12 mouse cellular contexts compared by ENCODE assay signal in genomic region chr17:28452889-28453288, GRCm38 (mm10).
DNase-seq lines count a peak whose midpoint lies in the region; ATAC-seq and TF ChIP-seq lines count a peak whose summit lies in the region.
"Had no signal": no experiment of that assay in that cellular context is flagged by ENCODE, and none has a peak within 500 bp of the region (broad histone marks: within the 10 kb centered on the region; RNA-seq: fewer than 3 reads in every experiment).

No protein-coding gene starts in this region.

- no peak for ATAC-seq in hindbrain, embryonic 13.5 days (ENCODE audit: low FRiP score)
- no peak for ATAC-seq in limb, embryonic 14.5 days (ENCODE audit: low FRiP score, low read depth)

- WGBS in hindbrain, embryonic 13.5 days = 73% methylated on average over 6 of the region's 6 CpGs
- WGBS in limb, embryonic 14.5 days = 48% methylated on average over 6 of the region's 6 CpGs

- H3K4me1 ChIP-seq in hindbrain, embryonic 13.5 days (replicated peaks) = peaks cover 9% of the 10 kb centered on the region; the same call in 1 of the 2 replicates
- peaks cover 9% of the 10 kb centered on the region for H3K4me1 ChIP-seq in limb, embryonic 14.5 days (ENCODE audit: control insufficient read depth, insufficient read depth, low read length)

- H3K4me2 ChIP-seq in hindbrain, embryonic 13.5 days = no peak overlapping the region
- no peak overlapping the region for H3K4me2 ChIP-seq in limb, embryonic 14.5 days (replicated peaks; ENCODE audit: low read depth, low read length, severe bottlenecking)
- H3K4me2 ChIP-seq: liver, embryonic 13.5 days had no signal

- no peaks in the 10 kb centered on the region for H3K36me3 ChIP-seq in hindbrain, embryonic 13.5 days
- H3K36me3 ChIP-seq in limb, embryonic 14.5 days (ENCODE audit: control insufficient read depth, insufficient read depth, low read length) = no peaks in the 10 kb centered on the region
- H3K36me3 ChIP-seq: liver, embryonic 13.5 days had no signal

- H3K9me3 ChIP-seq in hindbrain, embryonic 13.5 days = no peaks in the 10 kb centered on the region
- H3K9me3 ChIP-seq in limb, embryonic 14.5 days (ENCODE audit: control insufficient read depth, low read length) = no peaks in the 10 kb centered on the region
- H3K9me3 ChIP-seq: liver, embryonic 13.5 days had no signal

- no peak for TF ChIP-seq CTCF in brain, embryonic 14.5 days (IDR thresholded peaks at IDR 0.05; ENCODE audit: borderline replicate concordance, extremely low read depth, insufficient read depth, insufficient read length)

- peak overlapping the region; percentile 55 for H3K27ac ChIP-seq in hindbrain, embryonic 13.5 days
- peak overlapping the region; percentile 45 for H3K27ac ChIP-seq in limb, embryonic 14.5 days (replicated peaks; ENCODE audit: low read depth, low read length)
- H3K27ac ChIP-seq: liver, embryonic 13.5 days had no signal

- no peak overlapping the region for H3K4me3 ChIP-seq in hindbrain, embryonic 13.5 days
- no peak overlapping the region for H3K4me3 ChIP-seq in limb, embryonic 14.5 days (replicated peaks; ENCODE audit: low read length)
- H3K4me3 ChIP-seq: liver, embryonic 13.5 days had no signal

- no peaks in the 10 kb centered on the region for H3K27me3 ChIP-seq in hindbrain, embryonic 13.5 days
- no peaks in the 10 kb centered on the region for H3K27me3 ChIP-seq in limb, embryonic 14.5 days (ENCODE audit: control insufficient read depth, insufficient read depth, low read length)
- H3K27me3 ChIP-seq: liver, embryonic 13.5 days had no signal

- peak; percentile 47 for DNase-seq in kidney, adult 9 months
- no peak for DNase-seq in kidney, postnatal 10 days
- DNase-seq in brain, embryonic 14.5 days (ENCODE audit: low read depth) = peak; percentile 25
- DNase-seq in limb, embryonic 14.5 days (ENCODE audit: low spot score) = no peak
- no peak for DNase-seq in right cerebral cortex, postnatal 25 days
- no peak for DNase-seq in ovary, postnatal 36 days (ENCODE audit: low spot score)
- no peak for DNase-seq in B cell, adult 2 months
- DNase-seq: gastrocnemius, postnatal 25 days; liver, embryonic 13.5 days; lung, postnatal 36 days; thymus, postnatal 36 days had no signal

- no peak for TF ChIP-seq POLR2A in brain, embryonic 14.5 days (IDR thresholded peaks at IDR 0.05; ENCODE audit: borderline replicate concordance, extremely low read depth, insufficient read depth, insufficient read length, poor library complexity, severe bottlenecking)
- no peak for TF ChIP-seq POLR2A in limb, embryonic 14.5 days (IDR thresholded peaks at IDR 0.05; ENCODE audit: borderline replicate concordance, extremely low read depth, insufficient read depth, insufficient read length)

- peak overlapping the region; percentile 43; the same call in 1 of the 2 replicates for H3K9ac ChIP-seq in hindbrain, embryonic 13.5 days
- H3K9ac ChIP-seq in limb, embryonic 14.5 days (ENCODE audit: low read depth, low read length, severe bottlenecking) = 0 out of 2 replicates have a peak overlapping the region, but pooled peaks have one; percentile 17
- H3K9ac ChIP-seq: liver, embryonic 13.5 days had no signal

Comparison
In these comparisons a context has a peak if more than half of its experiments do, and no peak if none do; other contexts are left out.
1. DNase-seq: peak in kidney, adult 9 months (single experiment) and brain, embryonic 14.5 days (single experiment); none in kidney, postnatal 10 days (single experiment), limb, embryonic 14.5 days (single experiment), right cerebral cortex, postnatal 25 days (single experiment), ovary, postnatal 36 days (single experiment) and B cell, adult 2 months (0 of 2).